Mouse (Mus musculus): Measurements from ENCODE around the gene Ern1. TPM values are rescaled to one million over a fixed set of nuclear protein-coding genes. Genes with fewer than 3 reads are reported as not detected.

Gene Ern1
- polyA plus RNA-seq, 2 experiments, result 2.9 to 4.6 TPM

GRCm38 (mm10) chr11:106529113-106529512 lies 41.5 kb upstream of the Ern1 start:
- H3K9ac ChIP-seq (replicated peaks), result no peak overlapping the region

GRCm38 (mm10) chr11:106527926-106528325 lies 40.3 kb upstream of the Ern1 start:
- Histone ChIP-seq H3K27ac (no peak overlapping the region), H3K36me3 (replicated peaks; ENCODE audit: control insufficient read depth, insufficient read depth, low read depth) (no peaks in the 10 kb centered on the region; the same call in none of the 2 replicates), H3K9me3 (ENCODE audit: control insufficient read depth, low read length) (no peaks in the 10 kb centered on the region), H3K27me3 (ENCODE audit: control insufficient read depth, insufficient read depth, low read length) (no peaks in the 10 kb centered on the region), H3K9ac (replicated peaks) (no peak overlapping the region), H3K4me3 (ENCODE audit: insufficient read depth in 1 of 2, low read depth in 2 of 2, low read length in 2 of 2) (no peak overlapping the region), H3K4me1 (replicated peaks; ENCODE audit: control insufficient read depth in 2 of 2, insufficient read depth in 2 of 2, low read length in 1 of 2) (peaks cover 0 to 14% of the 10 kb centered on the region in 2 experiments; a peak in 2 of 4 replicates), H3K4me2 (ENCODE audit: low read depth) (no peak overlapping the region)
- TF ChIP-seq CTCF (IDR thresholded peaks at IDR 0.05; ENCODE audit: low read depth) (no peak), EP300 (IDR thresholded peaks at IDR 0.05; ENCODE audit: low read depth) (no peak)
- WGBS (ENCODE audit: insufficient replicate concordance), result 35% methylated on average over 1 of the region's 1 CpGs
- ATAC-seq (ENCODE audit: insufficient read depth), result no peak
- no peak for DNase-seq (ENCODE audit: low read depth in 3 of 3, low spot score in 3 of 3)

More at GRCm38 (mm10) chr11:106529113-106529512, 41.5 kb upstream of the Ern1 start:
- no peak for ATAC-seq (ENCODE audit: insufficient read depth)
- Histone ChIP-seq H3K36me3 (replicated peaks; ENCODE audit: control insufficient read depth, insufficient read depth, low read depth) (no peaks in the 10 kb centered on the region; the same call in none of the 2 replicates), H3K4me2 (ENCODE audit: low read depth) (no peak overlapping the region), H3K4me3 (ENCODE audit: insufficient read depth in 1 of 2, low read depth in 2 of 2, low read length in 2 of 2) (no peak overlapping the region), H3K4me1 (replicated peaks; ENCODE audit: control insufficient read depth in 2 of 2, insufficient read depth in 2 of 2, low read length in 1 of 2) (peaks cover 0 to 13% of the 10 kb centered on the region in 2 experiments; a peak in 2 of 4 replicates), H3K27me3 (ENCODE audit: control insufficient read depth, insufficient read depth, low read length) (no peaks in the 10 kb centered on the region), H3K27ac (no peak overlapping the region), H3K9me3 (ENCODE audit: control insufficient read depth, low read length) (no peaks in the 10 kb centered on the region)
- 87% methylated on average over 4 of the region's 4 CpGs for WGBS (ENCODE audit: insufficient replicate concordance)
- TF ChIP-seq EP300 (IDR thresholded peaks at IDR 0.05; ENCODE audit: low read depth) (no peak), CTCF (IDR thresholded peaks at IDR 0.05; ENCODE audit: low read depth) (no peak)
- DNase-seq (ENCODE audit: low read depth in 3 of 3, low spot score in 3 of 3), result no peak

- no peaks in the 10 kb centered on the region for H3K27me3 ChIP-seq (ENCODE audit: control insufficient read depth, insufficient read depth, low read length)
- WGBS (ENCODE audit: insufficient replicate concordance), result 72% methylated on average over 10 of the region's 10 CpGs
- peaks cover 0 to 15% of the 10 kb centered on the region in 2 experiments; a peak in 2 of 4 replicates for H3K4me1 ChIP-seq (replicated peaks; ENCODE audit: control insufficient read depth in 2 of 2, insufficient read depth in 2 of 2, low read length in 1 of 2)
- TF ChIP-seq EP300 (IDR thresholded peaks at IDR 0.05; ENCODE audit: low read depth) (no peak), CTCF (IDR thresholded peaks at IDR 0.05; ENCODE audit: low read depth) (no peak)
- no peaks in the 10 kb centered on the region for H3K36me3 ChIP-seq (replicated peaks; ENCODE audit: control insufficient read depth, insufficient read depth, low read depth)
- H3K9ac ChIP-seq (replicated peaks), result no peak overlapping the region
- H3K4me3 ChIP-seq (ENCODE audit: insufficient read depth in 1 of 2, low read depth in 2 of 2, low read length in 2 of 2), result no peak overlapping the region
- H3K9me3 ChIP-seq (ENCODE audit: control insufficient read depth, low read length), result no peaks in the 10 kb centered on the region
- no peak; the same call in 1 of the 2 replicates for ATAC-seq (ENCODE audit: insufficient read depth)
- H3K27ac ChIP-seq, result no peak overlapping the region
- no peak overlapping the region for H3K4me2 ChIP-seq (ENCODE audit: low read depth)
- no peak for DNase-seq (ENCODE audit: low read depth in 3 of 3, low spot score in 3 of 3)
Measured at GRCm38 (mm10) chr11:106527147-106527821, 39.6 kb upstream of the Ern1 start.

GRCm38 (mm10) chr11:106522538-106522937 lies 34.9 kb upstream of the Ern1 start:
- H3K9me3 ChIP-seq (ENCODE audit: control insufficient read depth, low read length), result no peaks in the 10 kb centered on the region
- H3K27ac ChIP-seq, result no peak overlapping the region
- H3K4me3 ChIP-seq (ENCODE audit: insufficient read depth in 1 of 2, low read depth in 2 of 2, low read length in 2 of 2), result no peak overlapping the region
- H3K27me3 ChIP-seq (ENCODE audit: control insufficient read depth, insufficient read depth, low read length), result no peaks in the 10 kb centered on the region
- no peak overlapping the region for H3K9ac ChIP-seq (replicated peaks)
- TF ChIP-seq EP300 (IDR thresholded peaks at IDR 0.05; ENCODE audit: low read depth) (no peak), CTCF (IDR thresholded peaks at IDR 0.05; ENCODE audit: low read depth) (peak; percentile 20; the same call in 1 of the 2 replicates)
- H3K4me2 ChIP-seq (ENCODE audit: low read depth), result no peak overlapping the region
- ATAC-seq (ENCODE audit: insufficient read depth), result no peak
- peaks cover 0 to 2% of the 10 kb centered on the region in 2 experiments; a peak in 1 of 4 replicates for H3K4me1 ChIP-seq (replicated peaks; ENCODE audit: control insufficient read depth in 2 of 2, insufficient read depth in 2 of 2, low read length in 1 of 2)
- no peak for DNase-seq (ENCODE audit: low read depth in 3 of 3, low spot score in 3 of 3)
- no peaks in the 10 kb centered on the region for H3K36me3 ChIP-seq (replicated peaks; ENCODE audit: control insufficient read depth, insufficient read depth, low read depth)
- WGBS (ENCODE audit: insufficient replicate concordance), result 58% methylated on average over 3 of the region's 3 CpGs

GRCm38 (mm10) chr11:106521612-106522011 lies 34.0 kb upstream of the Ern1 start:
- no peak overlapping the region for H3K4me3 ChIP-seq (ENCODE audit: insufficient read depth in 1 of 2, low read depth in 2 of 2, low read length in 2 of 2)
- peaks cover 0 to 2% of the 10 kb centered on the region in 2 experiments; a peak in 1 of 4 replicates for H3K4me1 ChIP-seq (replicated peaks; ENCODE audit: control insufficient read depth in 2 of 2, insufficient read depth in 2 of 2, low read length in 1 of 2)
- 67% methylated on average over 4 of the region's 4 CpGs for WGBS (ENCODE audit: insufficient replicate concordance)
- no peaks in the 10 kb centered on the region for H3K27me3 ChIP-seq (ENCODE audit: control insufficient read depth, insufficient read depth, low read length)
- DNase-seq (ENCODE audit: low read depth in 3 of 3, low spot score in 3 of 3), result no peak
- no peaks in the 10 kb centered on the region for H3K36me3 ChIP-seq (replicated peaks; ENCODE audit: control insufficient read depth, insufficient read depth, low read depth)
- no peaks in the 10 kb centered on the region for H3K9me3 ChIP-seq (ENCODE audit: control insufficient read depth, low read length)
- H3K27ac ChIP-seq, result no peak overlapping the region
- no peak overlapping the region for H3K9ac ChIP-seq (replicated peaks)
- no peak for ATAC-seq (ENCODE audit: insufficient read depth)
- no peak overlapping the region for H3K4me2 ChIP-seq (ENCODE audit: low read depth)
- TF ChIP-seq EP300 (IDR thresholded peaks at IDR 0.05; ENCODE audit: low read depth), result no peak
- TF ChIP-seq CTCF (IDR thresholded peaks at IDR 0.05; ENCODE audit: low read depth), result no peak
